Mouse (Mus musculus): ENCODE measurements around the gene Creg2.

DNA sequence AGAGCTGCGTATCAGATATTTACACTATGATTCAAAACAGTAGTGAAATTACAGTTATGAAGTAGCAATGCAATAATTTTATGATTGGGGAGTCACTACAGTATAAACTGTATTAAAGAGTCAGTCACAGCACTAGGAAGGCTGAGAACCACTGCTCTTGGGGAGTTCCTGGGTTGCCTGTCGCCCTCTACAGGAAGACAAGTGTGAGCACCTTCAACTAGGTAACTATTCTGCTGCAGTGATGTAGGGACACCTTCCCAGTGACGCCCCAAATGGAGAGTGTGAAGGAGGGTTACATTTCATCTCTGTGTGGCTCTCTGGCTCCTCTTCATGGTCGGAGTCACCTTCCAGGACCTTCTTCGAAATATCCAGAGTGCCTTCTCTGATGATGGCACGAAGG, 29.3 kb upstream of the Creg2 start:
- TF ChIP-seq CTCF (IDR thresholded peaks at IDR 0.05; ENCODE audit: borderline replicate concordance, insufficient read depth, low read length) (no peak), POLR2A (IDR thresholded peaks at IDR 0.05; ENCODE audit: low read depth, low read length) (no peak)

All from embryonic fibroblast, embryonic 13.5 days (primary cell).